Mouse (Mus musculus): Measurements from ENCODE around the gene Atg10.

DNA sequence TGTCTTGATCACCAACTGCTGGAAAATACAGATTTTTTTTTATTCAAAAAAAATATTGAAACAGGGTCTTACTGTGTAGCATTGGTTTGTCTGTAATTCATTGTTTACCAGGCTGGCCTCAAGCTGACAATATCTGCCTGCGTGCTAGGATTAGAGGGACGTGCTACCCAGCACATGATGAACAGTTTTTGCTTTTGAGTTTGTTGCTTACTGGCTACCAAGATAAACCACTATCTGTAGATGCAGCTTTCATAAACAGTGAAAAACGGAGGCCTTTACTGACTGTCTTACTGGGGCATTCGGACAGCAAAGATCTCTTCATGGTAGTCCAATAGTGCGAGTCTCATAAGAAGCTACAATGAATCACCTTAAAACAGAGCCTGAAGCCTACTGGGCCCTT, 333.7 kb downstream of the Atg10 start:
- no peak for TF ChIP-seq CTCF (IDR thresholded peaks at IDR 0.05; ENCODE audit: low read depth)
- no peak for TF ChIP-seq EP300 (IDR thresholded peaks at IDR 0.05; ENCODE audit: low read depth)

Measured in heart, postnatal 0 days (tissue).